Mouse (Mus musculus): ENCODE data around the gene Urgcp. TPM values are rescaled to one million over a fixed set of nuclear protein-coding genes. Genes with fewer than 3 reads are reported as not detected.
A peak's percentile ranks its signal among the peaks of the same experiment; 100 is the strongest.

The Urgcp gene
- polyA plus RNA-seq, 1 experiment, result 45.5 TPM

GRCm38 (mm10) chr11:5715179-5715578 lies 47.0 kb downstream of the Urgcp start:
- Histone ChIP-seq H3K4me1 (ENCODE audit: control insufficient read depth, insufficient read depth, insufficient read length, low read length) (no peaks in the 10 kb centered on the region; the same call in 1 of the 2 replicates), H3K27me3 (ENCODE audit: control insufficient read depth, insufficient read depth, low read length) (no peaks in the 10 kb centered on the region), H3K36me3 (ENCODE audit: control insufficient read depth, insufficient read depth, low read length) (peaks cover 46% of the 10 kb centered on the region), H3K27ac (ENCODE audit: insufficient read depth, low read depth, low read length) (no peak overlapping the region), H3K4me3 (ENCODE audit: low read depth, low read length) (no peak overlapping the region)
- 91% methylated on average over 9 of the region's 9 CpGs for WGBS
- TF ChIP-seq POLR2A (IDR thresholded peaks at IDR 0.05; ENCODE audit: low read depth, low read length) (no peak), CTCF (IDR thresholded peaks at IDR 0.05; ENCODE audit: extremely low read depth, insufficient read length, insufficient replicate concordance, low read depth, low read length) (no peak)

- no peak overlapping the region; the same call in 1 of the 2 replicates for H3K27ac ChIP-seq (ENCODE audit: insufficient read depth, low read depth, low read length)
- peak overlapping the region; percentile 93 for H3K4me3 ChIP-seq (ENCODE audit: low read depth, low read length)
- H3K4me1 ChIP-seq (ENCODE audit: control insufficient read depth, insufficient read depth, insufficient read length, low read length), result peaks cover 3% of the 10 kb centered on the region
- peak; percentile 85 for TF ChIP-seq POLR2A (IDR thresholded peaks at IDR 0.05; ENCODE audit: low read depth, low read length)
- peak; percentile 10; the same call in 1 of the 2 replicates for TF ChIP-seq CTCF (IDR thresholded peaks at IDR 0.05; ENCODE audit: extremely low read depth, insufficient read length, insufficient replicate concordance, low read depth, low read length)
- no peaks in the 10 kb centered on the region for H3K27me3 ChIP-seq (ENCODE audit: control insufficient read depth, insufficient read depth, low read length)
- 16% methylated on average over 47 of the region's 50 CpGs for WGBS
- H3K36me3 ChIP-seq (ENCODE audit: control insufficient read depth, insufficient read depth, low read length), result peaks cover 11% of the 10 kb centered on the region
These were observed 54.4 kb downstream of the Urgcp start for GRCm38 (mm10) chr11:5707530-5708353.

GRCm38 (mm10) chr11:5706874-5707529 lies 55.2 kb downstream of the Urgcp start:
- under 1% methylated on average over 43 of the region's 43 CpGs for WGBS
- H3K4me3 ChIP-seq (ENCODE audit: low read depth, low read length), result peak overlapping the region; percentile 93
- H3K27me3 ChIP-seq (ENCODE audit: control insufficient read depth, insufficient read depth, low read length), result no peaks in the 10 kb centered on the region
- peaks cover 3% of the 10 kb centered on the region for H3K4me1 ChIP-seq (ENCODE audit: control insufficient read depth, insufficient read depth, insufficient read length, low read length)
- H3K36me3 ChIP-seq (ENCODE audit: control insufficient read depth, insufficient read depth, low read length), result peaks cover 11% of the 10 kb centered on the region
- TF ChIP-seq CTCF (IDR thresholded peaks at IDR 0.05; ENCODE audit: extremely low read depth, insufficient read length, insufficient replicate concordance, low read depth, low read length) (no peak), POLR2A (IDR thresholded peaks at IDR 0.05; ENCODE audit: low read depth, low read length) (no peak)
- peak overlapping the region; percentile 42 for H3K27ac ChIP-seq (ENCODE audit: insufficient read depth, low read depth, low read length)

DNA sequence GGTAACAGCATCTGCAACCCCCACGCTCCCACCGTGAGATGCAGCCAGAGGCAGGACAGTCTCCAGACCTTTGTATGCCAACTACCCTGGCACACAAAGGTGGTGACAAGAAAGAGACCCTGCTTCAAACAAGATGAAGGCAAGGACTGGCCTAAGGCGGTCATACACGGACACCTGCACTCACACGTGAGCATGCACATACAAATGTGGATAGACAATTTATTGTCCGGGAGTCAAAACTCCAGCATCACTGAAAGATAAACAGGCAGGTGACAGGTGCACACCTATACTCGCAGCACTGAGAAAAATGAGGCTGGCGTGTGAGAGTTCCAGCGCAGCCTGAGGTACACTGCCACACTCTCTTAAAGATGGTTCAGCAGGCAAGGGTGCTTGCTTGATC lies 56.2 kb downstream of the Urgcp start:
- H3K27me3 ChIP-seq (ENCODE audit: control insufficient read depth, insufficient read depth, low read length), result no peaks in the 10 kb centered on the region
- H3K36me3 ChIP-seq (ENCODE audit: control insufficient read depth, insufficient read depth, low read length), result peaks cover 11% of the 10 kb centered on the region
- no peak for TF ChIP-seq CTCF (IDR thresholded peaks at IDR 0.05; ENCODE audit: extremely low read depth, insufficient read length, insufficient replicate concordance, low read depth, low read length)
- TF ChIP-seq POLR2A (IDR thresholded peaks at IDR 0.05; ENCODE audit: low read depth, low read length), result no peak
- H3K4me1 ChIP-seq (ENCODE audit: control insufficient read depth, insufficient read depth, insufficient read length, low read length), result peaks cover 3% of the 10 kb centered on the region
- H3K4me3 ChIP-seq (ENCODE audit: low read depth, low read length), result no peak overlapping the region
- no peak overlapping the region for H3K27ac ChIP-seq (ENCODE audit: insufficient read depth, low read depth, low read length)
- 70% methylated on average over 9 of the region's 9 CpGs for WGBS

- TF ChIP-seq POLR2A (IDR thresholded peaks at IDR 0.05; ENCODE audit: low read depth, low read length) (no peak), CTCF (IDR thresholded peaks at IDR 0.05; ENCODE audit: extremely low read depth, insufficient read length, insufficient replicate concordance, low read depth, low read length) (no peak)
- H3K27me3 ChIP-seq (ENCODE audit: control insufficient read depth, insufficient read depth, low read length), result no peaks in the 10 kb centered on the region
- peaks cover 5% of the 10 kb centered on the region for H3K4me1 ChIP-seq (ENCODE audit: control insufficient read depth, insufficient read depth, insufficient read length, low read length)
- no peak overlapping the region for H3K27ac ChIP-seq (ENCODE audit: insufficient read depth, low read depth, low read length)
- H3K4me3 ChIP-seq (ENCODE audit: low read depth, low read length), result no peak overlapping the region
- WGBS, result 94% methylated on average over 1 of the region's 1 CpGs
- peaks cover 11% of the 10 kb centered on the region for H3K36me3 ChIP-seq (ENCODE audit: control insufficient read depth, insufficient read depth, low read length)
These were observed 58.8 kb downstream of the Urgcp start for GRCm38 (mm10) chr11:5703341-5703740.

DNA sequence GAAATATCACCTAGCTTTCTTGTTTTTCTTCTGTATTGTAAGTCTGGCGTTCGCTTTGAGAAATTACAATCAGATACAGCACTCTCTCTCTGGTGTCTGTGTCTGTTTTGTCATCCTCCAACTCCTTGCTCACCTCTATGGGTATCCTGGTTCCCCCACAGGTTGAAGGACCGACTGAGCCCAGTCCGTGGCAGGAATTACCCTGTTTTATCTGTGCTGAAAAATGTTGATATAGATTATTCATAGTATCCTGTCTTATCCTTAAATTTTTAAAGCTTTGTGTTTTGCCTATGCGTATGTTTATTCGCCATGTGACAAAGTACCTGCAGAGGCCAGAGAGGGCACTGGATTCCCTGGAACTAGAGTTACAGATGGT lies 59.2 kb downstream of the Urgcp start:
- WGBS, result 94% methylated on average over 6 of the region's 6 CpGs
- TF ChIP-seq POLR2A (IDR thresholded peaks at IDR 0.05; ENCODE audit: low read depth, low read length) (no peak), CTCF (IDR thresholded peaks at IDR 0.05; ENCODE audit: extremely low read depth, insufficient read length, insufficient replicate concordance, low read depth, low read length) (no peak)
- peaks cover 11% of the 10 kb centered on the region for H3K36me3 ChIP-seq (ENCODE audit: control insufficient read depth, insufficient read depth, low read length)

More for the DNA sequence above, 59.2 kb downstream of the Urgcp start:
- Histone ChIP-seq H3K4me3 (ENCODE audit: low read depth, low read length) (no peak overlapping the region), H3K27ac (ENCODE audit: insufficient read depth, low read depth, low read length) (no peak overlapping the region), H3K4me1 (ENCODE audit: control insufficient read depth, insufficient read depth, insufficient read length, low read length) (peaks cover 3% of the 10 kb centered on the region; the same call in 1 of the 2 replicates), H3K27me3 (ENCODE audit: control insufficient read depth, insufficient read depth, low read length) (no peaks in the 10 kb centered on the region)

Measured in small intestine, adult 2 months (tissue).